Mouse (Mus musculus) embryonic facial prominence, embryonic 11.5 days (tissue): ENCODE measurements around the gene Nup214. TPM values are rescaled to one million over a fixed set of nuclear protein-coding genes. Genes with fewer than 3 reads are reported as not detected.

Source experiments
- ATAC-seq: fragments of 200-750 bp; cut with Nextera tagmentation; replicated peaks from 2 replicates; pipeline ENCODE4 v1.8.0; 2017; ENCODE audit warnings: low read depth; ENCODE audit not compliant: insufficient number of reproducible peaks, low FRiP score, low TSS enrichment
- DNase-seq: peaks from one replicate; pipeline ENCODE4 v3.0.0-alpha.2; 2015; ENCODE audit warnings: low spot score
- H3K27ac ChIP-seq: fragments of 300-500 bp; sonication (generic); replicated peaks from 2 replicates; pipeline ENCODE4 v1.5.1; 2014; ENCODE audit warnings: mild to moderate bottlenecking, low read depth, low read length, control low read depth
- H3K27me3 ChIP-seq: fragments of 300-500 bp; sonication (generic); 2 replicates; pipeline ENCODE4 v1.6.1; 2014; ENCODE audit warnings: mild to moderate bottlenecking, low read length, moderate library complexity, mixed read lengths; ENCODE audit not compliant: control insufficient read depth, insufficient read depth
- H3K36me3 ChIP-seq: fragments of 300-500 bp; sonication (generic); replicated peaks from 2 replicates; pipeline ENCODE4 v1.6.1; 2014; ENCODE audit warnings: low read depth, mild to moderate bottlenecking, low read length, moderate library complexity, mixed read lengths; ENCODE audit not compliant: control insufficient read depth, insufficient read depth
- H3K4me1 ChIP-seq: fragments of 300-500 bp; sonication (generic); 2 replicates; pipeline ENCODE4 v1.6.1; 2014; ENCODE audit warnings: low read length, mixed read lengths; ENCODE audit not compliant: control insufficient read depth, insufficient read depth
- H3K4me2 ChIP-seq: fragments of 300-500 bp; sonication (generic); 2 replicates; pipeline ENCODE4 v1.6.1; 2014; ENCODE audit warnings: low read depth, mild to moderate bottlenecking, control low read depth, low read length, moderate library complexity
- H3K4me3 ChIP-seq: fragments of 300-500 bp; sonication (generic); 2 replicates; pipeline ENCODE4 v1.5.1; 2014; ENCODE audit warnings: low read depth, low read length, control low read depth
- H3K9ac ChIP-seq: fragments of 300-500 bp; sonication (generic); replicated peaks from 2 replicates; pipeline ENCODE4 v1.6.1; 2014; ENCODE audit warnings: mild to moderate bottlenecking, control low read depth, low read length
- H3K9me3 ChIP-seq: fragments of 300-500 bp; sonication (generic); replicated peaks from 2 replicates; pipeline ENCODE4 v1.6.1; 2016; ENCODE audit warnings: mild to moderate bottlenecking, low read length, inconsistent platforms, mixed read lengths; ENCODE audit not compliant: control insufficient read depth
- WGBS: fragments of 180-500 bp; shearing (Covaris S2); extraction: QIAGEN DNeasy Blood & Tissue Kit; methylation state at CpG from one replicate; pipeline ENCODE4 v1.1.7; 2014; 5-methylcytosine and 5-hydroxymethylcytosine counted together
- polyA plus RNA-seq: library from polyadenylated mRNA; unstranded; fragments of >200 nt; fragmentation: Nextera tagmentation; extraction: Ambion mirVana; gene quantifications from 2 replicates; pipeline ENCODE4 v1.2.1, GENCODE M21; 2014

The Nup214 gene
- polyA plus RNA-seq, 1 experiment from 2014 or later = 78.2 TPM

DNA sequence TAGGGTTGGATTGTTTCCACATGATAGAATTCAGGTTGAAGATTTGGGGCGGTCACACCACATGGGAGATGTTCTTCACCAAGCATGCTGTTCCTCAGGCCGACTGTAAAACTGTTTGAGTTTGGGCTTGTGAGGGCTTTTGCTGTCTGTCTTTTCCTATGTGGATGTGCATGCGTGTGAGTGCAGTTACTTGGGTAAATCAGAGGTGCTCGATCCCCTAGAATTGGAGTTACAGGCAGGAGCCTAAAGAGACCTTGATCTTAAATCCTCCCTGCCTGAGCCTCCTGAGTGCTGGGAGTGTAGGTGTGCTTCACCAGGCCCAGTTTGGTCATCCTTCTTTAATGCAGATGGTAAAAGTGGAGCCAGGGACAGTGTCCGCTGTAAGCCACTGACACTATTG lies 23.3 kb downstream of the Nup214 start:
- H3K27ac ChIP-seq = no peak overlapping the region
- no peaks in the 10 kb centered on the region for H3K9me3 ChIP-seq
- no peak overlapping the region for H3K4me3 ChIP-seq
- 92% methylated on average over 5 of the region's 5 CpGs for WGBS
- H3K4me1 ChIP-seq = no peaks in the 10 kb centered on the region
- DNase-seq (no peak), ATAC-seq (no peak)
- no peaks in the 10 kb centered on the region for H3K27me3 ChIP-seq
- H3K9ac ChIP-seq = no peak overlapping the region
- peaks cover 29% of the 10 kb centered on the region for H3K36me3 ChIP-seq
- no peak overlapping the region for H3K4me2 ChIP-seq

DNA sequence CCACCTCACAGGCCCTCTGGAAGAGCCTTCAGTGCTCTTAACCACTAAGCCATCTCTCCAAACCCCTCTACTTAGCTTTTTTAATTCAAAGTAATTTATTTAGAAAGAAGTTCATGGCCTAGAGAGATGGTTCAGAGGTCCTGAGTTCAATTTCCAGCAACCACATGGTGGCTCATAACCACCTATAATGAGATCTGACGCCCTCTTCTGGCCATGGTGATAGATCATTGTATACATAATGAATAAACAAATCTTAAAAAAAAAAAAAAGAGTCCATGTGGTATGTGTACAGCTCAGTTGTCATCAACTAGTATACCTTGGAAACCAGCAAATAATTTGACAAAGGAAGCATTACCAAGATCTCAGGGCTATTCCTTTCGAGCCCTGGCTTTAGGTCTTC lies 24.2 kb downstream of the Nup214 start:
- Histone ChIP-seq H3K9me3 (no peaks in the 10 kb centered on the region), H3K9ac (no peak overlapping the region), H3K36me3 (peaks cover 29% of the 10 kb centered on the region), H3K27me3 (no peaks in the 10 kb centered on the region), H3K4me1 (no peaks in the 10 kb centered on the region), H3K4me3 (no peak overlapping the region), H3K27ac (no peak overlapping the region), H3K4me2 (no peak overlapping the region)
- DNase-seq = no peak
- 73% methylated on average over 2 of the region's 2 CpGs for WGBS
- ATAC-seq = no peak

- Histone ChIP-seq H3K9me3 (no peaks in the 10 kb centered on the region), H3K4me3 (no peak overlapping the region), H3K27ac (no peak overlapping the region), H3K9ac (no peak overlapping the region), H3K4me2 (no peak overlapping the region), H3K4me1 (no peaks in the 10 kb centered on the region), H3K27me3 (no peaks in the 10 kb centered on the region), H3K36me3 (peaks cover 14% of the 10 kb centered on the region)
- WGBS = 94% methylated on average over 2 of the region's 2 CpGs
- no peak for ATAC-seq
- no peak for DNase-seq
These were observed 34.1 kb downstream of the Nup214 start for GRCm38 (mm10) chr2:32008311-32008710.

- Histone ChIP-seq H3K4me2 (no peak overlapping the region), H3K27ac (no peak overlapping the region), H3K4me3 (no peak overlapping the region), H3K4me1 (no peaks in the 10 kb centered on the region), H3K27me3 (no peaks in the 10 kb centered on the region), H3K9ac (no peak overlapping the region), H3K9me3 (no peaks in the 10 kb centered on the region), H3K36me3 (peaks cover 14% of the 10 kb centered on the region)
- ATAC-seq (no peak), DNase-seq (no peak)
- 88% methylated on average over 11 of the region's 11 CpGs for WGBS
These were observed 34.5 kb downstream of the Nup214 start for GRCm38 (mm10) chr2:32008716-32009115.

DNA sequence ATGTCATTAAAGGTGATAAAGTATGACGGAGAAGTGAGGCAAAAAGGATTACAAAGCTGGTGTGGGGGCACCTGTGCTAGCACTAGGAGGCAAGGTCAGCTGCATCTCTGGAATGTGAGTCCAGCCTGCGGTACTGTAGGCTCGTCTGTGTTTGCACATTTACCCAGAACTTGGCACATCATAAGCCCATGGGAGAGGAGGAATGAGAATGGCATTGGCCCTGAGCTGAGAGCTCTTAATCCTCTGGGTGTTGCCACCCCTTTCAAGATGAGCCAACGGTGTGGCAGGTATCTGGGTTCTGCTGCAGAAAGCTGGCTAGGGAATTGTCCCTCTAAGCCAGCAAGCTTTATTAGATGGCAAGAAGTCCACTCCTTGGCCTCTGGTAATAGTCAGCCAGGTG lies 45.5 kb downstream of the Nup214 start:
- H3K27me3 ChIP-seq = no peaks in the 10 kb centered on the region
- H3K36me3 ChIP-seq = peaks cover 9% of the 10 kb centered on the region
- H3K9ac ChIP-seq = no peak overlapping the region
- no peak overlapping the region for H3K4me3 ChIP-seq
- no peak overlapping the region for H3K4me2 ChIP-seq
- WGBS = 93% methylated on average over 4 of the region's 4 CpGs
- no peaks in the 10 kb centered on the region for H3K4me1 ChIP-seq
- DNase-seq (no peak), ATAC-seq (no peak)
- H3K27ac ChIP-seq = no peak overlapping the region
- no peaks in the 10 kb centered on the region for H3K9me3 ChIP-seq

DNA sequence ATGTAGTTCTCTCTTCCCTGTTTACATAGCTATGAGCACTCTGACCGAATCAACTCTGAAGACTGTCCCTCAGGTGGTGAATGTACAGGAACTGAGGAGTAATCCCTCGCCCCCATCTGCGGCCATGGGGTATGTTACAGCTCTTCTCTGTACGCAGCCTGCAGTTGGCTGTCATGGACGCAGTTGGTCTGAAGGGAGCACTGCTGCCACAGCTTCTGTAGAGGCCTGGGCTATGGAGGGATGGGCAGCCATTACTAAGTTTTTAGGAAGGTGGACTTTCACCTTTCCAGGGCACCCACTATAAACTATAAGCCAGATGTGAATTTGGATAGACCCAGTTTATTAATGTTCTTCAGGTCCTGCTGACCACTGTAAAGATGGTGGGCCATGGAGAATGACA lies 46.0 kb downstream of the Nup214 start:
- WGBS = over 99% methylated on average over 5 of the region's 5 CpGs
- no peaks in the 10 kb centered on the region for H3K9me3 ChIP-seq
- no peak overlapping the region for H3K9ac ChIP-seq
- no peaks in the 10 kb centered on the region for H3K4me1 ChIP-seq
- peaks cover 9% of the 10 kb centered on the region for H3K36me3 ChIP-seq
- no peak for ATAC-seq
- H3K4me3 ChIP-seq = no peak overlapping the region
- H3K27me3 ChIP-seq = no peaks in the 10 kb centered on the region
- DNase-seq = no peak
- H3K27ac ChIP-seq = no peak overlapping the region
- no peak overlapping the region for H3K4me2 ChIP-seq

- H3K27ac ChIP-seq = no peak overlapping the region
- DNase-seq (no peak), ATAC-seq (no peak)
- H3K4me2 ChIP-seq = no peak overlapping the region
- H3K9me3 ChIP-seq = no peaks in the 10 kb centered on the region
- H3K4me3 ChIP-seq = no peak overlapping the region
- H3K4me1 ChIP-seq = no peaks in the 10 kb centered on the region
- no peaks in the 10 kb centered on the region for H3K27me3 ChIP-seq
- 91% methylated on average over 4 of the region's 4 CpGs for WGBS
- H3K9ac ChIP-seq = no peak overlapping the region
- peaks cover 3% of the 10 kb centered on the region for H3K36me3 ChIP-seq
These were observed 50.1 kb downstream of the Nup214 start for GRCm38 (mm10) chr2:32024372-32024771.

- Histone ChIP-seq H3K4me3 (no peak overlapping the region), H3K27me3 (no peaks in the 10 kb centered on the region), H3K9ac (no peak overlapping the region), H3K4me2 (no peak overlapping the region), H3K4me1 (no peaks in the 10 kb centered on the region), H3K9me3 (no peaks in the 10 kb centered on the region), H3K27ac (no peak overlapping the region), H3K36me3 (peaks cover 10% of the 10 kb centered on the region)
- DNase-seq (no peak), ATAC-seq (no peak)
- 74% methylated on average over 3 of the region's 3 CpGs for WGBS
These were observed 55.4 kb downstream of the Nup214 start for GRCm38 (mm10) chr2:32029636-32030035.
